Mouse (Mus musculus): ENCODE results near the gene Chchd4. TPM values are rescaled to one million over a fixed set of nuclear protein-coding genes. Genes with fewer than 3 reads are reported as not detected.

Chchd4 gene
- total RNA-seq, 2 experiments from 2014 or later = 20.8 to 21.2 TPM

DNA sequence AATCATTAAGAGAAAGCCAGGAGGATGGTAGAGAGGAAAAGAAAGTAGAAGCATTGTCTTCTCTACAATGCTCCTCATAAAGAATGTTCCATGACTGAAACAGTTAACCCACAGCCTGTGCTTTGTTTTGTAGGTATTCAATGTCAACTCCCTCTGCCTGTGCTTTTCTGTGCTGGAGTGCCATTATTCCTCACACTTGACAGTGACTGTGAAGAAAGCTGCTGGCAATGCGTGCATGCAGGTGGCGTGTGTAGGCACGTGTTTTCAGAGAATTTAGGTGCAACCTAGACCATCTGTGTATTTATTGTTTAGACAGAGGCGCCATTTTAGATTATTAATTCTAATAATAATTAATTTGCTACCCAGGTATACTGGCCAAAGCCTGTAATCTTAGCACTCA, 49.2 kb downstream of the Chchd4 start:
- no peak for TF ChIP-seq CTCF (IDR thresholded peaks at IDR 0.05)
- intact Hi-C loops (cut with DNase I) = no loop called here
- Histone ChIP-seq H3K4me3 (no peak overlapping the region), H3K27ac (no peak overlapping the region)
- DNase-seq (ENCODE audit: extremely low spot score in 1 of 2, low spot score in 2 of 2) = no peak

DNA sequence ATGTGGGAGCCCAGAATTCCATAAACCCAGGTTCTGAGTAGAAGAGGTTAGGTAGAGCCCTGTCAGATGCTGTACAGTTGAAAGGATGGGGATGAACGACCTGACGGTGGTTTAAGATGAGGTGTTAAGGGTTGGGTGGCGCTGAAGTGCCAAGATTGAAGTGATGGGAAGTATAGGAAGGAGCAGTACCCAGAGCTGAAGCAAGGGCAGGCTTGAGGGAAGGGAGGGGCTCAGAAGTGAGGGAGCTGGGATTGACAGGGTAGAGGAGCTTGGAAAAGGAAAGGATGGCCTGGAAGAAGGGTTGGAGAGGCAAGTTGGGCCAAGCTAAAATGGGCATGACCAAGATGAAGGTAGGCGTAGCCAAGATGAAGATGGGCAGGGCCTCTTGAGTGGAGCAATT, 51.7 kb downstream of the Chchd4 start:
- no peak overlapping the region for H3K27ac ChIP-seq
- DNase-seq (ENCODE audit: extremely low spot score in 1 of 2, low spot score in 2 of 2) = no peak
- TF ChIP-seq CTCF (IDR thresholded peaks at IDR 0.05) = no peak
- no peak overlapping the region for H3K4me3 ChIP-seq
- intact Hi-C loops (cut with DNase I) = no loop called here

GRCm38 (mm10) chr6:91417291-91417845, 56.0 kb downstream of the Chchd4 start:
- no peak overlapping the region for H3K27ac ChIP-seq
- no peak for DNase-seq (ENCODE audit: extremely low spot score in 1 of 2, low spot score in 2 of 2)
- intact Hi-C loops (cut with DNase I) = no loop called here

DNA sequence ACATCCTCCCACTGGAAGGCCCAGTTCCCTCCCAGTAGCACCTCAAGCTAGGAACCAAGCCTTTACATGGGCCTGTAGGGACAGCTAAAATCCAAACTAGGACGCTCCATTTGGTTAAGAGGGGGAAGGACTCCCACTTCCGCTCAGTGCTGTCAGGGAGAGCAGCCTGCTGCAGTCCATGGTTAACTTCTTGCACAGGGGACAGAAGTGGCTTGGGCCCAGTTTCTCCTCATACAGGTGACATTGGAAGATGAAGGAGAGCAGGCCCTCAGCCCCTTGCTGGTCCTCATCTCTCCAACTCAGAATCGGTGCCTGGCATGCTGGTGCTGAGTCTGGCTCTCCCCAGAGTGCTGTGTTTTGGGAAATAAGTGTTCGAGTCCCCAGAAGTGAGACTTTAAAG, 57.2 kb downstream of the Chchd4 start:
- DNase-seq (ENCODE audit: extremely low spot score in 1 of 2, low spot score in 2 of 2) = no peak
- Histone ChIP-seq H3K4me3 (no peak overlapping the region), H3K27ac (no peak overlapping the region)
- intact Hi-C loops (cut with DNase I) = no loop called here
- no peak for TF ChIP-seq CTCF (IDR thresholded peaks at IDR 0.05)

More at GRCm38 (mm10) chr6:91417291-91417845, 56.0 kb downstream of the Chchd4 start:
- TF ChIP-seq CTCF (IDR thresholded peaks at IDR 0.05) = no peak
- no peak overlapping the region for H3K4me3 ChIP-seq

- intact Hi-C loops (cut with DNase I) = loop anchor here (1.0 to 5.0 kb wide), 2 partner anchors 129 to 243 kb away; no protein-coding TSS in a partner anchor
- H3K4me3 ChIP-seq = no peak overlapping the region
- peak; percentile 60 for TF ChIP-seq CTCF (IDR thresholded peaks at IDR 0.05)
- DNase-seq (ENCODE audit: extremely low spot score in 1 of 2, low spot score in 2 of 2) = peak; percentile 31 to 66
- H3K27ac ChIP-seq = no peak overlapping the region
Measured at GRCm38 (mm10) chr6:91414890-91415289, 58.5 kb downstream of the Chchd4 start.

Other genes starting within 250 kb of the Chchd4 start
- 10 to 100 TPM in 1 of 2 experiments, 1 to 10 TPM in 1; 9.8 to 16.0 TPM for gene Wnt7a, start 62.2 kb downstream of the Chchd4 start, total RNA-seq (2021)
- gene Tmem43, start 157 bp upstream of the Chchd4 start, total RNA-seq (2021) = 10 to 100 TPM; 29.3 to 30.0 TPM
- gene Xpc, start 42.3 kb upstream of the Chchd4 start, total RNA-seq (2021) = 10 to 100 TPM; 12.9 to 13.2 TPM
- gene Lsm3, start 42.4 kb upstream of the Chchd4 start, total RNA-seq (2021) = 10 to 100 TPM; 35.0 to 40.6 TPM
- 100 to 1,000 TPM; 127 to 147 TPM for gene Slc6a6, start 210.5 kb upstream of the Chchd4 start, total RNA-seq (2021)